Mouse (Mus musculus): Measurements from ENCODE around the gene Dgki. TPM values are rescaled to one million over a fixed set of nuclear protein-coding genes. Genes with fewer than 3 reads are reported as not detected.

Gene Dgki
- polyA plus RNA-seq, 1 experiment, result 2.0 TPM

DNA sequence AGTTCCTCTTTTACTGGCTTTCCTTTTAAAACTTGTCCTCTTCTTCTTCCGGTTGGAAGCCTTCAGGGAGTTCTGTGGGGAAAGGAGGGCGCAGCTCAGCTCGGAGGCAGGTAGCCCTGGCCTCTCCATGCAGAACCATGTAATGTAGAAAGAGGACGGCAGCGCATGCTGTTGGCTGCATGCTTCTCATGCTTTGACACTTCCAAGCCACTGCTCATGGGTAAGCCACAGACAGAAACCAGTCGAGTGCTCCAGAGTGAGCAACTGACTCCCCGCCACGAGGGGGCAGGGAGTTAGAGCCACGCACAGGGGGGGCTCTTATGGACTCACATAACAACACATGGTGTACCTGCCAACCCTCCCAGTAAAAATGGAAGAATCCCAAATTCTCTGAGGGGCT is 242.0 kb downstream of the Dgki start:
- Histone ChIP-seq H3K4me3 (ENCODE audit: low read depth, low read length) (no peak overlapping the region), H3K27me3 (ENCODE audit: control insufficient read depth, insufficient read depth, low read length, poor library complexity, severe bottlenecking) (no peaks in the 10 kb centered on the region; the same call in 1 of the 2 replicates), H3K36me3 (ENCODE audit: control insufficient read depth, insufficient read depth, low read length, poor library complexity, severe bottlenecking) (no peaks in the 10 kb centered on the region; the same call in 1 of the 2 replicates), H3K4me1 (ENCODE audit: control insufficient read depth, insufficient read depth, low read length) (no peaks in the 10 kb centered on the region), H3K9ac (ENCODE audit: low read depth, poor library complexity, severe bottlenecking) (no peak overlapping the region), H3K27ac (ENCODE audit: insufficient read depth, low read length) (no peak overlapping the region), H3K9me3 (replicated peaks; ENCODE audit: control insufficient read depth, insufficient read depth, low read length, poor library complexity, severe bottlenecking) (no peaks in the 10 kb centered on the region)
- no peak for TF ChIP-seq CTCF (IDR thresholded peaks at IDR 0.05; ENCODE audit: low read depth, low read length)
- TF ChIP-seq EP300 (IDR thresholded peaks at IDR 0.05; ENCODE audit: insufficient read depth, low read depth, low read length), result no peak
- no peak for TF ChIP-seq POLR2A (IDR thresholded peaks at IDR 0.05; ENCODE audit: insufficient read depth, low read length)

DNA sequence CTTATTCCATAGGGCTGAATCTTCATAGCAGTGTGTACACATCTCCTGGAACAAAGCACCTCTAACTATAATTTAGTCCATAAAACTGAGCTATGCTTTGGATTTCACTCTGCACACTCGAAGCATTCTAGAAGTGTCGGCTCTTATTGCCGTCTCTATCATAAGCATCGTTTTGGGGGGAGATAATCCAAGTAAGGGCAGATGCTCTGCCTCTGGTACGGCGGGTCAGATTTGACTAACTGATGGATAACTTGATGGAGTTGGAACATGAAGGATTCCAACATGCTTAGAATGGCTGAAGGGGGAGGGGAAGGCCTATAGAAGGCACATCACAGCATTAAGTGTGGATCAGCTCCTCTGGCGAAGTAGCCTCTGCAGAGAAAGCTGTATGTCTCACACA is 242.4 kb downstream of the Dgki start:
- no peaks in the 10 kb centered on the region for H3K4me1 ChIP-seq (ENCODE audit: control insufficient read depth, insufficient read depth, low read length)
- no peaks in the 10 kb centered on the region; the same call in 1 of the 2 replicates for H3K36me3 ChIP-seq (ENCODE audit: control insufficient read depth, insufficient read depth, low read length, poor library complexity, severe bottlenecking)
- H3K27ac ChIP-seq (ENCODE audit: insufficient read depth, low read length), result no peak overlapping the region
- H3K9ac ChIP-seq (ENCODE audit: low read depth, poor library complexity, severe bottlenecking), result no peak overlapping the region
- no peak overlapping the region for H3K4me3 ChIP-seq (ENCODE audit: low read depth, low read length)
- H3K27me3 ChIP-seq (ENCODE audit: control insufficient read depth, insufficient read depth, low read length, poor library complexity, severe bottlenecking), result no peaks in the 10 kb centered on the region; the same call in 1 of the 2 replicates
- no peaks in the 10 kb centered on the region for H3K9me3 ChIP-seq (replicated peaks; ENCODE audit: control insufficient read depth, insufficient read depth, low read length, poor library complexity, severe bottlenecking)
- no peak for TF ChIP-seq CTCF (IDR thresholded peaks at IDR 0.05; ENCODE audit: low read depth, low read length)
- TF ChIP-seq EP300 (IDR thresholded peaks at IDR 0.05; ENCODE audit: insufficient read depth, low read depth, low read length), result no peak
- TF ChIP-seq POLR2A (IDR thresholded peaks at IDR 0.05; ENCODE audit: insufficient read depth, low read length), result no peak

DNA sequence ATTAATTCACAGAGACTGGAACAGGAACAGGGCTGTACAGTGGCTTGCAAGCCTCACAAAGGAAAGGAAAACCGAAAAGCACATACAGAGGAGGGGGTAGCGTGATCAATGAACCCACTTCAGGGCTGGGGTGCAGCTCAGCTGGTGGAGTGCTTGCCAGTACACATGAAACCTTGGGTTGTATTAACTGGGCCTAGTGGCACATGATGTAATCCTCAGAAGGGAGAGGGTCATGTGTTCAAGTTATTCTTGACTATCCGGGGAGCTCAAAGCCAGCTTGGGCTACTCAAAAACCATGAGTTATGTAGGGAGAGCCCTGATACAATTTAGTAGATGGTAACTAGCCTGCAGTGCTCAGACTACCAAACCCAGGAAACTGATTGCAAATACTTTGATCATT is 244.3 kb downstream of the Dgki start:
- Histone ChIP-seq H3K9ac (ENCODE audit: low read depth, poor library complexity, severe bottlenecking) (no peak overlapping the region), H3K27me3 (ENCODE audit: control insufficient read depth, insufficient read depth, low read length, poor library complexity, severe bottlenecking) (no peaks in the 10 kb centered on the region; the same call in 1 of the 2 replicates), H3K36me3 (ENCODE audit: control insufficient read depth, insufficient read depth, low read length, poor library complexity, severe bottlenecking) (no peaks in the 10 kb centered on the region; the same call in 1 of the 2 replicates), H3K4me3 (ENCODE audit: low read depth, low read length) (no peak overlapping the region), H3K9me3 (replicated peaks; ENCODE audit: control insufficient read depth, insufficient read depth, low read length, poor library complexity, severe bottlenecking) (no peaks in the 10 kb centered on the region), H3K27ac (ENCODE audit: insufficient read depth, low read length) (no peak overlapping the region), H3K4me1 (ENCODE audit: control insufficient read depth, insufficient read depth, low read length) (no peaks in the 10 kb centered on the region)
- TF ChIP-seq CTCF (IDR thresholded peaks at IDR 0.05; ENCODE audit: low read depth, low read length), result no peak
- no peak for TF ChIP-seq POLR2A (IDR thresholded peaks at IDR 0.05; ENCODE audit: insufficient read depth, low read length)
- no peak for TF ChIP-seq EP300 (IDR thresholded peaks at IDR 0.05; ENCODE audit: insufficient read depth, low read depth, low read length)

DNA sequence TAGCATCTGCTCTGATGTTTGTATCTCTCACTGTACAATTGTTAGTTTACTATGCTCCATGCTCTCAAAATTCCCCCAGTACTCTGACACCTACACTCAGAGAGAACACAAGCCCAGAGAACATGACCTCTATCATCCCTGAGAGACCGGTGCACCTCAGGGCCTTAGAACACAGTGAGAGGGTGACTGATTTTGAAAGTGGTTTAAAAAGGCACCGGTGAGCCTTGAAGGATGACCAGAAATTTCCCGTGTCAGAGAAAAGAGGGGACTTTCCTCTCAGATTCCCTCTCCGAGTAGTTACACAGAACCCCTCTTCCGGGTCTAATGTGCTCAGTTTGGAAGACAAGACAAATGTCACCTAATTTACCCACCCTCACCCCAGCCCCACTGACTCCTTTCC is 244.9 kb downstream of the Dgki start:
- no peak for TF ChIP-seq POLR2A (IDR thresholded peaks at IDR 0.05; ENCODE audit: insufficient read depth, low read length)
- Histone ChIP-seq H3K27me3 (ENCODE audit: control insufficient read depth, insufficient read depth, low read length, poor library complexity, severe bottlenecking) (no peaks in the 10 kb centered on the region; the same call in 1 of the 2 replicates), H3K27ac (ENCODE audit: insufficient read depth, low read length) (no peak overlapping the region), H3K9ac (ENCODE audit: low read depth, poor library complexity, severe bottlenecking) (no peak overlapping the region), H3K4me1 (ENCODE audit: control insufficient read depth, insufficient read depth, low read length) (no peaks in the 10 kb centered on the region), H3K4me3 (ENCODE audit: low read depth, low read length) (no peak overlapping the region), H3K9me3 (replicated peaks; ENCODE audit: control insufficient read depth, insufficient read depth, low read length, poor library complexity, severe bottlenecking) (no peaks in the 10 kb centered on the region), H3K36me3 (ENCODE audit: control insufficient read depth, insufficient read depth, low read length, poor library complexity, severe bottlenecking) (no peaks in the 10 kb centered on the region; the same call in 1 of the 2 replicates)

DNA sequence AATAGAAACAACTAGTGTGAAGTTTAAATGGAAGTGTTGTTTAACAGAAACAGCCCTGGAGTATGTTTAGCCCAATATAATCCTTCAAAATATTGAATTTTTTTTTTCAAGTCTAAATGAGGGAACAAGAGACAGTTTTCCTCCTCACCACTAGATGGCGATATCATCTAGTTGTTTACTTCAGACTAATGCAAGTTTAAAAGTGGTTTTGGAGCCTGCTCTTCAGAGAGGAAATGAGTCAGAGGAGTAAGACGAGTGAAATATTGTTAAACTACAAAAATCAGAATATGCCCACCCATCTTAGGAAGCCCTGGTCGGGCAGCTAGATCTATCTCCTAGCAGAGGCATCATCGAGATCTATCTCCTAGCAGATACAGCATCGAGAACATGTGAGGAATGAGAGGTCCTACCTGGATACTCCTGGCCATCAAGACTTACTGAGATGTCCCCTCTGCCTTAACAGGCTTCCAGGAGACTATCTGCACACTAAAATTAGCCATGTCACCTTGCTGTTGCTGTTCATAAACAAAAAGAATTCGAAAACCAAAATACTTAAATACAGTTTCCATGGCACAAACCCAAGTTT is 245.5 kb downstream of the Dgki start:
- no peaks in the 10 kb centered on the region for H3K4me1 ChIP-seq (ENCODE audit: control insufficient read depth, insufficient read depth, low read length)
- TF ChIP-seq POLR2A (IDR thresholded peaks at IDR 0.05; ENCODE audit: insufficient read depth, low read length) (no peak), EP300 (IDR thresholded peaks at IDR 0.05; ENCODE audit: insufficient read depth, low read depth, low read length) (no peak), CTCF (IDR thresholded peaks at IDR 0.05; ENCODE audit: low read depth, low read length) (peak; percentile 21)
- no peaks in the 10 kb centered on the region; the same call in 1 of the 2 replicates for H3K27me3 ChIP-seq (ENCODE audit: control insufficient read depth, insufficient read depth, low read length, poor library complexity, severe bottlenecking)
- H3K27ac ChIP-seq (ENCODE audit: insufficient read depth, low read length), result no peak overlapping the region
- H3K9ac ChIP-seq (ENCODE audit: low read depth, poor library complexity, severe bottlenecking), result no peak overlapping the region
- H3K4me3 ChIP-seq (ENCODE audit: low read depth, low read length), result no peak overlapping the region
- H3K36me3 ChIP-seq (ENCODE audit: control insufficient read depth, insufficient read depth, low read length, poor library complexity, severe bottlenecking), result no peaks in the 10 kb centered on the region; the same call in 1 of the 2 replicates
- no peaks in the 10 kb centered on the region for H3K9me3 ChIP-seq (replicated peaks; ENCODE audit: control insufficient read depth, insufficient read depth, low read length, poor library complexity, severe bottlenecking)

DNA sequence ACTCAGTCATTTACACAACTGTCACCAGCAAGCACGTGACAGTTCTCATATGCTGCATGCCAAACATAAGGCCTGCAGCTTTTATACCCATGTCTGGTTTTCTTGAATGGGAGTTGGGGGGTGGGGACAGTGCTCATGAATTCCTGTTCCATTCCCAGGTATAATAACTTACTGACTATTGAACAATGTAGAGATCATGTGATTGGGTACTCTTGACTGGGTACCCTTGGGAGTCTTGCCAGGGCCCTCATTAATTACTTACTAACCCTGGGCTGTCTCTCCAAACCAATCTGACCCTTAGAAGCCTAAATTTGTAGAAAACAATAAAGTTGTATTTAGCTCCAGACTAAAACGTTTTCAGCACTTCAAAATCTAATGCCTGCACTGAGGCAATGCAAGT is 246.6 kb downstream of the Dgki start:
- H3K9me3 ChIP-seq (replicated peaks; ENCODE audit: control insufficient read depth, insufficient read depth, low read length, poor library complexity, severe bottlenecking), result no peaks in the 10 kb centered on the region
- H3K4me3 ChIP-seq (ENCODE audit: low read depth, low read length), result no peak overlapping the region
- no peaks in the 10 kb centered on the region; the same call in 1 of the 2 replicates for H3K36me3 ChIP-seq (ENCODE audit: control insufficient read depth, insufficient read depth, low read length, poor library complexity, severe bottlenecking)
- H3K9ac ChIP-seq (ENCODE audit: low read depth, poor library complexity, severe bottlenecking), result no peak overlapping the region
- no peaks in the 10 kb centered on the region for H3K4me1 ChIP-seq (ENCODE audit: control insufficient read depth, insufficient read depth, low read length)
- H3K27me3 ChIP-seq (ENCODE audit: control insufficient read depth, insufficient read depth, low read length, poor library complexity, severe bottlenecking), result no peaks in the 10 kb centered on the region; the same call in 1 of the 2 replicates
- H3K27ac ChIP-seq (ENCODE audit: insufficient read depth, low read length), result no peak overlapping the region
- TF ChIP-seq CTCF (IDR thresholded peaks at IDR 0.05; ENCODE audit: low read depth, low read length) (no peak), POLR2A (IDR thresholded peaks at IDR 0.05; ENCODE audit: insufficient read depth, low read length) (no peak), EP300 (IDR thresholded peaks at IDR 0.05; ENCODE audit: insufficient read depth, low read depth, low read length) (no peak)
